9 mouse cellular contexts compared by ENCODE assay signal in the genomic region with DNA sequence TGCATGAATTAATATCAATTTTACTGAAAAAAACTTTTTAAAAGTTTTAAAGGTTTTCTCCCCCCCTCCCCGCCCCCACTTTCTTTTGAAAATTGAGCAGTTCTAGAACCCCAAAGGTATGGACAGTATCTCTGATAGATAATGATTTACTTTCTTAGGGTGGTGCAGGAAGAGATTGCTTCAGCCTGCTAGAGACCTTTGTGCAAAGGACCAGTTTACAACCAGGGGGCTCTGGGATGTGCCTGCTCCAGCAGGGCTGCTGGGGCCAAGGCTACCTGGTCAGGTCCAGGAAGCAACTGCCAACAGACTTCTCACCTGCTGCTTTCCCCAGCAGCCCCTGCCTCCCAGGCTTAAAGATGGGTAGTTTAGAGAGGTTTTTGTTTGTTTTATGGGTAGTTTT. TPM values are rescaled to one million over a fixed set of nuclear protein-coding genes. Genes with fewer than 3 reads are reported as not detected.
DNase-seq lines count a peak whose midpoint lies in the region; ATAC-seq and TF ChIP-seq lines count a peak whose summit lies in the region.
"Had no signal": no experiment of that assay in that cellular context is flagged by ENCODE, and none has a peak within 500 bp of the region (broad histone marks: within the 10 kb centered on the region; RNA-seq: fewer than 3 reads in every experiment).

No protein-coding gene starts in this region.

- 44% methylated on average over 1 of the region's 1 CpGs for WGBS in lung, embryonic 16.5 days
- 60% methylated on average over 1 of the region's 1 CpGs for whole genome bisulfite sequencing in lung, adult 2 months
- 69% methylated on average over 1 of the region's 1 CpGs for WGBS in forebrain, embryonic 15.5 days
- 60% methylated on average over 1 of the region's 1 CpGs for WGBS in limb, embryonic 15.5 days

- H3K9me3 ChIP-seq in lung, embryonic 16.5 days (ENCODE audit: control insufficient read depth, low read length) = no peaks in the 10 kb centered on the region
- H3K9me3 ChIP-seq in forebrain, embryonic 15.5 days = no peaks in the 10 kb centered on the region
- H3K9me3 ChIP-seq in limb, embryonic 15.5 days = no peaks in the 10 kb centered on the region

- no peaks in the 10 kb centered on the region for H3K36me3 ChIP-seq in lung, embryonic 16.5 days (ENCODE audit: control insufficient read depth, insufficient read depth, low read length)
- no peaks in the 10 kb centered on the region for H3K36me3 ChIP-seq in forebrain, embryonic 15.5 days
- H3K36me3 ChIP-seq in limb, embryonic 15.5 days = no peaks in the 10 kb centered on the region

- TF ChIP-seq CTCF in lung, adult 2 months (IDR thresholded peaks at IDR 0.05; ENCODE audit: insufficient read depth, low read length) = no peak

- no peak for DNase-seq in lung, adult 2 months
- no peak for DNase-seq in layer of hippocampus, adult 18-20 months (ENCODE audit: low spot score in 2 of 2)
- no peak for DNase-seq in layer of hippocampus, postnatal 10 days (ENCODE audit: low spot score in 2 of 2)
- DNase-seq in adrenal gland, postnatal 4 days (ENCODE audit: low spot score in 2 of 2) = no peak
- DNase-seq: kidney, postnatal 36 days; thymus, adult 18-20 months had no signal

- TF ChIP-seq POLR2A in lung, adult 2 months (IDR thresholded peaks at IDR 0.05; ENCODE audit: borderline replicate concordance, extremely low read depth, low read depth, low read length) = no peak

- peaks cover 6% of the 10 kb centered on the region; the same call in 1 of the 2 replicates for H3K4me1 ChIP-seq in lung, embryonic 16.5 days (replicated peaks; ENCODE audit: control insufficient read depth, insufficient read depth, low read length)
- no peaks in the 10 kb centered on the region for H3K4me1 ChIP-seq in lung, adult 2 months (ENCODE audit: control insufficient read depth, insufficient read depth, low read length)
- H3K4me1 ChIP-seq in forebrain, embryonic 15.5 days = peaks cover 8% of the 10 kb centered on the region
- peaks cover 7% of the 10 kb centered on the region for H3K4me1 ChIP-seq in limb, embryonic 15.5 days

- H3K27ac ChIP-seq in lung, embryonic 16.5 days (ENCODE audit: low read length) = no peak overlapping the region
- no peak overlapping the region for H3K27ac ChIP-seq in forebrain, embryonic 15.5 days (replicated peaks)
- no peak overlapping the region for H3K27ac ChIP-seq in limb, embryonic 15.5 days

- no peaks in the 10 kb centered on the region; the same call in 1 of the 2 replicates for H3K27me3 ChIP-seq in lung, embryonic 16.5 days (ENCODE audit: control insufficient read depth, insufficient read depth, low read depth, low read length)
- H3K27me3 ChIP-seq in forebrain, embryonic 15.5 days = 0 out of 2 replicates have a peak, but pooled peaks cover 3% of the 10 kb centered on the region
- H3K27me3 ChIP-seq in limb, embryonic 15.5 days = peaks cover 22% of the 10 kb centered on the region

- no peak overlapping the region for H3K9ac ChIP-seq in lung, embryonic 16.5 days (ENCODE audit: low read length)
- H3K9ac ChIP-seq in forebrain, embryonic 15.5 days (replicated peaks) = no peak overlapping the region
- H3K9ac ChIP-seq in limb, embryonic 15.5 days = no peak overlapping the region

- ATAC-seq in lung, embryonic 16.5 days (ENCODE audit: low read depth) = no peak
- ATAC-seq in forebrain, embryonic 15.5 days (replicated peaks) = no peak
- ATAC-seq in limb, embryonic 15.5 days (ENCODE audit: insufficient number of reproducible peaks, low FRiP score, low TSS enrichment, low read depth) = no peak

- H3K4me2 ChIP-seq in lung, embryonic 16.5 days (ENCODE audit: low read depth, low read length) = peak overlapping the region; percentile 70
- peak overlapping the region; percentile 50 for H3K4me2 ChIP-seq in forebrain, embryonic 15.5 days (replicated peaks)
- H3K4me2 ChIP-seq in limb, embryonic 15.5 days = peak overlapping the region; percentile 49; the same call in 1 of the 2 replicates

- H3K4me3 ChIP-seq in lung, embryonic 16.5 days (ENCODE audit: low read length) = peak overlapping the region; percentile 48
- H3K4me3 ChIP-seq in lung, adult 2 months (replicated peaks; ENCODE audit: extremely low read depth, low read depth, low read length) = no peak overlapping the region
- H3K4me3 ChIP-seq in forebrain, embryonic 15.5 days = no peak overlapping the region
- H3K4me3 ChIP-seq in limb, embryonic 15.5 days = no peak overlapping the region

RNA-seq across cellular contexts. Expression of a gene that starts 0.6 kb away (rescaled TPM):
- polyA plus RNA-seq in lung, embryonic 16.5 days (2015; fragmentation: Nextera tagmentation; extraction: Ambion mirVana) = 0.43 and 0.48 TPM in 2 replicates
- 0.02 and 1.2 TPM in 2 replicates for polyA plus RNA-seq in lung, adult 2 months (2012; rRNA removed)
- polyA plus RNA-seq in forebrain, embryonic 15.5 days (2015; fragmentation: Nextera tagmentation; extraction: Ambion mirVana) = not detected in 2 replicates
- 0.99 and 1.0 TPM in 2 replicates for polyA plus RNA-seq in limb, embryonic 15.5 days (2015; fragmentation: Nextera tagmentation; extraction: Ambion mirVana)
- total RNA-seq in layer of hippocampus, adult 18-20 months (2021) = not detected
- not detected for total RNA-seq in layer of hippocampus, postnatal 10 days (2021)
- under 1 TPM in 1 of 2 experiments, not detected in 1; 0.11 TPM for total RNA-seq in adrenal gland, postnatal 4 days (2021)

RNA-seq across cellular contexts. Expression of a gene that starts 47.8 kb away (rescaled TPM):
- 0.09 TPM in 1 of 2 replicates, not detected in the other for polyA plus RNA-seq in lung, embryonic 16.5 days (2015; fragmentation: Nextera tagmentation; extraction: Ambion mirVana)
- not detected in 2 replicates for polyA plus RNA-seq in lung, adult 2 months (2012; rRNA removed)
- polyA plus RNA-seq in forebrain, embryonic 15.5 days (2015; fragmentation: Nextera tagmentation; extraction: Ambion mirVana) = 0.19 and 0.31 TPM in 2 replicates
- polyA plus RNA-seq in limb, embryonic 15.5 days (2015; fragmentation: Nextera tagmentation; extraction: Ambion mirVana) = 0.49 and 0.51 TPM in 2 replicates
- total RNA-seq in layer of hippocampus, adult 18-20 months (2021) = under 1 TPM; 0.35 to 0.58 TPM
- total RNA-seq in layer of hippocampus, postnatal 10 days (2021) = under 1 TPM in 1 of 2 experiments, not detected in 1; 0.33 TPM
- not detected for total RNA-seq in adrenal gland, postnatal 4 days (2021)
